Mouse (Mus musculus) retina, adult 2 months (tissue): ENCODE measurements around the gene Slc44a5.

ENCODE experiments used
- DNase-seq: peaks from one replicate; pipeline ENCODE4 v3.0.0-alpha.2; 2012; ENCODE audit warnings: low read depth, low spot score

Gene Slc44a5

DNA sequence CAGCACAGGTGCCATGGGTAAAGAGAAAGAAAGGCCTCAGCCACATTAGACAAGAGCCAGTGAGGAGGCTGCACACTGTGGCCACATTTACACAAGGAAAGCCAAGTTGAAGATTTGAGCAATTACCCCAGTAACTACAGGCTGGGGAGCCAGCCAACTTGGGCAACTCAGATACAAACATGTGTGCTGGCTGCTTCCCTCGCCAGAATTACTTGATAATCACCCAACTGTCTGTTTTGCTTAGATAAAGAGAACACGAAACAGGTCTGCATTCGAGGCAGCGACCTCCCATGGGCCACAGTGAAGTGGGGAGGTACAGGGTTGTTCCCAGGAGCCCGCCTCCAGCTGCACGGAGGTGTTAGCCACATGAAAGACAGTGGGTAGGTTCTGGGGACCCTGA is 324.3 kb downstream of the Slc44a5 start:
- no peak for DNase-seq

DNA sequence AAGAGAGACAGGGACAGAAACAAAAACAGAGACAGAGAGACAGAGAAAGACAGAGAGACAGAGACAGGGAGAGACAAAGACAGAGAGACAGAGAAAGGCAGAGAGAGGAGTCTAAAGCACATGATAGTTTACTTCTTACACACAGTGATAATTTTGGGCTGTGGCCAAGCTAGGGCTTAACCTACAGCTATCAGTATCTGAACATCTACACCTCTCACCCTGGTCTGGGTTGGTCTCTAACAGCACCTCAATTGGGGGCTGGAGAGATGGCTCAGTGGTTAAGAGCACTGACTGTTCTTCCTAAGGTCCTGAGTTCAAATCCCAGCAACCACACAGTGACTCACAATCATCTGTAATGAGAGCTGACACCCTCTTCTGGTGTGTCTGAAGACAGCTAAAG is 325.3 kb downstream of the Slc44a5 start:
- DNase-seq = no peak

DNA sequence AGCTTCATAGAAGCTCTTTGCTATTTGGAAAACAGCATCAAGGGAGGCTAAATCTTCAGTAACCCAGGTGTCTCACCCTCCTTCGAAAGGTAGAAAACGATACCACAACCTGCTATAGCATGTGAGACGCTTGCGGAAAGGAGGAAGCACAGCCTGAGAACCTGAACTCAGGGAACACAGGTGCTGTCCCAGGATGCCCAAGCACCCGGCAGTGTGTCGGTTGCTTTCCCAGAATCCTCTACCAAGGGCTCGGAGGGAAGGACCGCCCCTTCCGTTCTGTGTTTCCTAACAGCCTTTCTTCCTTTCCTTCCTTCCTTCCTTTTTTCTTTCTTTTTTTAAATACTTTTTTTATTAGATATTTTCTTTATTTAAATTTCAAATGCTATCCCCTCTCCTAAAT is 326.8 kb downstream of the Slc44a5 start:
- DNase-seq = no peak

DNA sequence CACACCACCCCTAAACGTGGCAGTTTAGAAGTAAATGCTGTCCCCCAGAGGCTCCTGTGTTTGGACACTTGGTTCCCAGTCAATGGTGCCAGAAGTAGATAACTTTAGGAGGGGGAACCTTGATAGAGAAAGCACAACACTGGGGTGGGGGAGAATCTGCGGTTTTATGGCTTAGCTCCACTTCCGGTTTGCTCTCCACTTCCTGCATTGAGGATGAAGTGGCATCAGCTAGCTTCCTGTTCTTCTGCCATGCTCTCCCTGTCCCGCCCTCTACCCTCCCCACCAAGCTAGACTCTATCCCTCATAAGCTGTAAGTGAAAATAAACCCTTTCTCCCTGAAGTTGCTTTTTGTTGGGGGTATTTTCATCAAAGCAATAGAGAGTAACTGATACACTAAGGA is 327.9 kb downstream of the Slc44a5 start:
- no peak for DNase-seq

DNA sequence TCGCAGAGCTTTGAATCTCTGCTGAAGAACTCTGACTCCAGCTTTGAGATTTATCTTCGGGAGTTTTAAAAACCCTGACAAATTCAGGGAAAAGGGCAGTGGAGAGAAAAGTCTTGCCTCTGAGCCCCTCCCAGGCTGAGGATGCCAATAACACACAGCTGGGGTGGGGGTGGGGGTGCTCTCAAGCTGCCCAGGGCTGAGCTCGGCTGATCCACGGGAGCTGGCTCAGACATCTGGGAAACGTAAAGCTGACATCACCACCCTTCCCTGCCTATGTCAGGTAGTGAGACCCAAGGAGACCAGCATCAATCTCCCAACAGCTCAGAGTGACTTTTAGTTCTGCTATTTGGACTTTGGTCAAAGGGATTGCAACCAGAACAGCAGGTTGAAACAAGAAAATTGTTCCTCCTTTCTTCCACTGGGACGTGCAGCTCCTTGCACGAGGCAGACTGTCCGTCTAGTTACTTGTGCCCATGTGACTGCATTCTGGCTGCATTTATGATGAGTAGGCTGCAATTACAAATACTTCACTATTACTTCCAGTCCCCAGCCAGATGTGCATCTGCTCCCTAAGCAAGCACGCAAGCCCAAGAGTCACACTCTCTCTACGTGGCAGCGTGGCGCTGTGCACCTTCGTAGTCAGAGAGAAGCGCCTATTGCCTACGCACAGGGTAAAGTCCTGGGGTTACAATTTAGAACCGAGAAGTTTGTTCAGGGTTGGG is 332.1 kb downstream of the Slc44a5 start:
- DNase-seq = no peak

DNA sequence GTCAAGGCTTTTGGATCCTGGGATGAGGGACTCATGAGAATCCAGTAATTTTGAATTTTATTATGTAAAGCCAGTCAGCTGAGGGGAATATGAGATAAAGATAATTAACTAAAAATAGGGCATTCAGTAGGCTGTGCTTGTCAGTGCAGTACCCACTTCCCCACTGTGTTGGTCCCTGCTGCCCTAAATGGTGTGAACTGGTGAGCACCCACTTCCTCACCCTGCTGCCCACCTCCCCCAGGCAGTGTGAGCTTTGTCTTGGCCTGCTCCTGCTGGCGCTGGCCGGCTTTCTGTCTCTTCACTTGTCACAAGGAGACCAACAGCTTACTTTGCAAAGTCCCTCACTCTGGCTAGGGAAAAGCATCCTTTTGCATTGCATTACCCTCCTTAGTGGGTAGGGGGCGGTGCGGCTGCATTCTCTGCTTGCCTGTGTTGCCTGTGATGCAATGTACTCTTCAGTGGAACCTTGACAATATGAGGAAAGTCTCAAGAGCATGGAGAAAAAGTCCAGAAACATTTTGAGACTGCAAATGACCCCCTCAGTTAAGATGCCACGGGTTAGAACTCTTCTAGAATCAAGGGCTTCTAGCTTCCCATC is 344.5 kb downstream of the Slc44a5 start:
- DNase-seq = no peak
